Mouse (Mus musculus): Measurements from ENCODE around the gene Vps33a. TPM values are rescaled to one million over a fixed set of nuclear protein-coding genes. Genes with fewer than 3 reads are reported as not detected.
A peak's percentile ranks its signal among the peaks of the same experiment; 100 is the strongest.
"Not testable (repeated sequence)": the region's sequence is repeated elsewhere in the genome, so short reads cannot be mapped to it uniquely, and the experiment has no call there.

The Vps33a gene
- polyA plus RNA-seq, 1 experiment = 56.4 TPM

GRCm38 (mm10) chr5:123525281-123525680 is 47.6 kb downstream of the Vps33a start, which contains the start of gene Gm49027:
Gene Gm49027 (minus strand): TSS chr5:123525488.
- DNase-seq (ENCODE audit: extremely low spot score in 1 of 2, low spot score in 1 of 2) = no peak

GRCm38 (mm10) chr5:123524393-123524750 is 48.5 kb downstream of the Vps33a start:
- DNase-seq (ENCODE audit: extremely low spot score in 1 of 2, low spot score in 1 of 2) = no peak

- DNase-seq (ENCODE audit: extremely low spot score in 1 of 2, low spot score in 1 of 2) = peak; percentile 95 to 98
Measured at GRCm38 (mm10) chr5:123523692-123524392, 49.0 kb downstream of the Vps33a start, which contains the start of gene Diablo. Gene Diablo (minus strand): TSS chr5:123524176.

- no peak for DNase-seq (ENCODE audit: extremely low spot score in 1 of 2, low spot score in 1 of 2)
Measured at GRCm38 (mm10) chr5:123522166-123522565, 50.7 kb downstream of the Vps33a start.

- no peak for DNase-seq (ENCODE audit: extremely low spot score in 1 of 2, low spot score in 1 of 2)
Measured at GRCm38 (mm10) chr5:123521621-123522020, 51.2 kb downstream of the Vps33a start.

GRCm38 (mm10) chr5:123520666-123521065 is 52.2 kb downstream of the Vps33a start:
- DNase-seq (ENCODE audit: extremely low spot score in 1 of 2, low spot score in 1 of 2) = no peak

GRCm38 (mm10) chr5:123514871-123515270 is 58.0 kb downstream of the Vps33a start:
- no peak for DNase-seq (ENCODE audit: extremely low spot score in 1 of 2, low spot score in 1 of 2)

GRCm38 (mm10) chr5:123512102-123512501 is 60.7 kb downstream of the Vps33a start:
- no peak for DNase-seq (ENCODE audit: extremely low spot score in 1 of 2, low spot score in 1 of 2)

- not testable (repeated sequence) for DNase-seq (ENCODE audit: extremely low spot score in 1 of 2, low spot score in 1 of 2)
Measured at GRCm38 (mm10) chr5:123511426-123511825, 61.4 kb downstream of the Vps33a start.

- DNase-seq (ENCODE audit: extremely low spot score in 1 of 2, low spot score in 1 of 2) = no peak
Measured at GRCm38 (mm10) chr5:123510160-123510559, 62.7 kb downstream of the Vps33a start, which contains the start of gene B3gnt4. Gene B3gnt4 (plus strand): TSS chr5:123510460.

GRCm38 (mm10) chr5:123508921-123509320 is 63.9 kb downstream of the Vps33a start:
- DNase-seq (ENCODE audit: extremely low spot score in 1 of 2, low spot score in 1 of 2) = no peak

GRCm38 (mm10) chr5:123507936-123508723 is 64.7 kb downstream of the Vps33a start:
- DNase-seq (ENCODE audit: extremely low spot score in 1 of 2, low spot score in 1 of 2) = peak; percentile 55 to 81

GRCm38 (mm10) chr5:123501973-123502372 is 70.9 kb downstream of the Vps33a start:
- DNase-seq (ENCODE audit: extremely low spot score in 1 of 2, low spot score in 1 of 2) = no peak

GRCm38 (mm10) chr5:123499717-123500116 is 73.1 kb downstream of the Vps33a start:
- DNase-seq (ENCODE audit: extremely low spot score in 1 of 2, low spot score in 1 of 2) = peak in 1 of 2 experiments; percentile 69

- no peak for DNase-seq (ENCODE audit: extremely low spot score in 1 of 2, low spot score in 1 of 2)
Measured at GRCm38 (mm10) chr5:123489935-123490334, 82.9 kb downstream of the Vps33a start.

GRCm38 (mm10) chr5:123489112-123489785 is 83.6 kb downstream of the Vps33a start, which contains the start of the genes Lrrc43 and Il31:
Gene Lrrc43 (plus strand): TSS chr5:123489305.
Gene Il31 (minus strand): TSS chr5:123489489.
- no peak for DNase-seq (ENCODE audit: extremely low spot score in 1 of 2, low spot score in 1 of 2)

- DNase-seq (ENCODE audit: extremely low spot score in 1 of 2, low spot score in 1 of 2) = no peak
Measured at GRCm38 (mm10) chr5:123487659-123488395, 85.0 kb downstream of the Vps33a start.

Measured in frontal cortex, adult 2 months (tissue).